Comparison of ENCODE assay signal across 20 mouse cellular contexts in the genomic region with DNA sequence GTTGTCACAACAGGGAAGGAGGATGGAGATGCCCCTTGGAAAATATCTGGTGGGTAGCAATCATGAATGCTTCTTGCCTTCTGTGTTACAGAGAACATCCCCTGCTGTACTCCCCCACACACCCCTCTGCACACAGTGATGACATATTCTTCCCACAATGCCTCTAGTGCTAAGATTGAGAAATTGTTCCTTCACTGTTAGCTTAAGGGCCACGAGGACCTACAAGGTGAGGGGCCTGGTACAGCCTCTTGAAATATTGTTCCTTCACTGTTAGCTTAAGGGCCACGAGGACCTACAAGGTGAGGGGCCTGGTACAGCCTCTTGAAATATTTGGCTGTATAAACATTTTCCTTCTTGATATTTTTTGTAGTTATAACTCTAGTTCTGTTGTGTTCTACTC.
"Had no signal": no experiment of that assay in that cellular context is flagged by ENCODE, and none has a peak within 500 bp of the region (broad histone marks: within the 10 kb centered on the region; RNA-seq: fewer than 3 reads in every experiment).

No protein-coding gene starts in this region.

- H3K27me3 ChIP-seq: liver, embryonic 13.5 days; liver, embryonic 15.5 days; lung, embryonic 15.5 days; midbrain, embryonic 13.5 days; neural tube, embryonic 13.5 days; neural tube, embryonic 15.5 days had no signal

- DNase-seq: liver; liver, embryonic 13.5 days; liver, postnatal 0 days; retina, postnatal 1 day; right cerebral cortex, adult 18-20 months; right cerebral cortex, postnatal 25 days; right cerebral cortex, postnatal 4 days; spleen, adult 18-20 months; thymus, adult 18-20 months; thymus, postnatal 14 days; thymus, postnatal 36 days had no signal

- H3K4me1 ChIP-seq: liver, embryonic 13.5 days; liver, embryonic 15.5 days; midbrain, embryonic 10.5 days; midbrain, embryonic 13.5 days; neural tube, embryonic 15.5 days had no signal

- H3K9ac ChIP-seq: liver, embryonic 13.5 days; liver, embryonic 15.5 days; liver, postnatal 0 days; lung, embryonic 15.5 days; midbrain, embryonic 13.5 days; neural tube, embryonic 13.5 days; neural tube, embryonic 15.5 days had no signal

- H3K9me3 ChIP-seq: liver, embryonic 13.5 days; liver, embryonic 15.5 days; lung, embryonic 15.5 days; midbrain, embryonic 10.5 days; midbrain, embryonic 13.5 days; neural tube, embryonic 13.5 days; neural tube, embryonic 15.5 days had no signal

- H3K4me2 ChIP-seq: liver, embryonic 11.5 days; liver, embryonic 13.5 days; liver, embryonic 15.5 days; lung, embryonic 15.5 days; midbrain, embryonic 13.5 days; neural tube, embryonic 13.5 days; neural tube, embryonic 15.5 days had no signal

- H3K27ac ChIP-seq: liver, embryonic 13.5 days; liver, embryonic 15.5 days; lung, embryonic 15.5 days; midbrain, embryonic 10.5 days; midbrain, embryonic 13.5 days; neural tube, embryonic 13.5 days; neural tube, embryonic 15.5 days had no signal

- H3K4me3 ChIP-seq: liver, embryonic 13.5 days; liver, embryonic 15.5 days; lung, embryonic 15.5 days; midbrain, embryonic 10.5 days; midbrain, embryonic 13.5 days; myocyte; neural tube, embryonic 13.5 days; neural tube, embryonic 15.5 days had no signal

- ATAC-seq: liver, postnatal 0 days; midbrain, embryonic 13.5 days; midbrain, embryonic 16.5 days had no signal
